In genomic region chr10:83782371-83783120, GRCm38 (mm10) we compare ENCODE assay signal across 18 mouse cellular contexts. TPM values are rescaled to one million over a fixed set of nuclear protein-coding genes. Genes with fewer than 3 reads are reported as not detected.
DNase-seq lines count a peak whose midpoint lies in the region.
"Had no signal": no experiment of that assay in that cellular context is flagged by ENCODE, and none has a peak within 500 bp of the region (broad histone marks: within the 10 kb centered on the region; RNA-seq: fewer than 3 reads in every experiment).

No protein-coding gene starts in this region.

- DNase-seq in heart, postnatal 4 days: peak; percentile 3
- DNase-seq in heart, adult 18-20 months: no peak
- DNase-seq in cerebellum, adult 11-12 months: peak; percentile 81
- DNase-seq in cerebellum, adult 9-10 months: peak; percentile 81
- peak; percentile 66 to 69 for DNase-seq in cerebellum, postnatal 36 days
- DNase-seq in left cerebral cortex, adult 11 months (ENCODE audit: low spot score): no peak
- DNase-seq in gastrocnemius, adult 8-10 months (ENCODE audit: low spot score in 2 of 2): no peak
- DNase-seq: adrenal gland, postnatal 14 days; gastrocnemius, postnatal 25 days; heart, adult 2 months; heart, postnatal 10 days; kidney, adult 18-20 months; kidney, postnatal 36 days; liver, embryonic 13.5 days; lung, adult 2 months; lung, postnatal 10 days; spleen, adult 18-20 months; thymus, postnatal 25 days had no signal

RNA-seq across cellular contexts. Expression of gene 1500009L16Rik, which starts 59.9 kb away (rescaled TPM):
- 10 to 100 TPM; 18.4 to 19.2 TPM for total RNA-seq in heart, postnatal 4 days (2021)
- 1 to 10 TPM; 5.3 to 5.6 TPM for total RNA-seq in heart, adult 18-20 months (2021)
- under 1 TPM; 0.22 to 0.65 (median 0.38) TPM for total RNA-seq in gastrocnemius, adult 8-10 months (2022)

Comparison
In these comparisons a context has a peak if more than half of its experiments do, and no peak if none do; other contexts are left out.
1. DNase-seq: peak in heart, postnatal 4 days (single experiment), cerebellum, adult 11-12 months (single experiment), cerebellum, adult 9-10 months (single experiment) and cerebellum, postnatal 36 days (2 of 2); none in heart, adult 18-20 months (0 of 2), left cerebral cortex, adult 11 months (single experiment) and gastrocnemius, adult 8-10 months (0 of 2).